Mouse (Mus musculus): ENCODE results near the gene 0610010K14Rik.

Gene 0610010K14Rik

DNA sequence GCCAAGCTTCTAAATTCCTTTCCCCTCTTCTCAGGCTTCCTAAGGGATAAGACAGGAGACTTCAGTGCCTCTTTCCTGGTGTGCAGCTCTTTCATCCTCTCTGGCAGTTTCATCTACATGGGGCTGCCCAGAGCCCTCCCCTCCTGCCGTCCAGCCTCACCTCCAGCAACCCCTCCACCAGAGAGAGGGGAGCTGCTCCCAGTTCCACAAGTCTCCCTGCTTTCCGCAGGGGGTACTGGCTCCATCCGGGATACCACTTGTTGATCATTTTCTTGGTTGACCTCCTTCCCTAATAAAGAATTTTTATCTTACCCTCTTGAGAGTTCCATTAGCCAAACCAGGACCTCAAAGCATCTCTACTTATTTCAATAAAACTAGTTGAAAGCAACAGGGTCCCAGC is 21.6 kb downstream of the 0610010K14Rik start:
- DNase-seq (ENCODE audit: low read depth, low spot score): no peak

- no peak for DNase-seq (ENCODE audit: low read depth, low spot score)
These were observed 22.4 kb downstream of the 0610010K14Rik start for GRCm38 (mm10) chr11:70215301-70215700.

DNA sequence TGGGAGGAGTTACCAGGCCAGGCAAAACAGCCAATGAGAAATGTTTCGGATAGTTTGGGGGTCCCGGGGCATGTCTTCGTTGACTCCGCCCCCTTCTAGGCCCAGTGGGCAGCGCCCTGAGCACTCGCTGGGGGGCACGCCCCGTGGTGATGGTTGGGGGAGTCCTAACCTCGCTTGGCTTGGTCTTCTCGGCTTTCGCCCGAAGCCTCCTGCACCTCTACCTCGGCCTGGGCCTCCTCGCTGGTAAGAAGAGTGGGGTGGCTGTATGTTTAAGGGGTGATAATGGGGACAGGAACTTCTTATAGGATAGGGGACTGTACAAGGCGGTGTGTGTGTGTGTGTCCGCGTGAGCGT is 22.9 kb downstream of the 0610010K14Rik start:
- DNase-seq (ENCODE audit: low read depth, low spot score): no peak

DNA sequence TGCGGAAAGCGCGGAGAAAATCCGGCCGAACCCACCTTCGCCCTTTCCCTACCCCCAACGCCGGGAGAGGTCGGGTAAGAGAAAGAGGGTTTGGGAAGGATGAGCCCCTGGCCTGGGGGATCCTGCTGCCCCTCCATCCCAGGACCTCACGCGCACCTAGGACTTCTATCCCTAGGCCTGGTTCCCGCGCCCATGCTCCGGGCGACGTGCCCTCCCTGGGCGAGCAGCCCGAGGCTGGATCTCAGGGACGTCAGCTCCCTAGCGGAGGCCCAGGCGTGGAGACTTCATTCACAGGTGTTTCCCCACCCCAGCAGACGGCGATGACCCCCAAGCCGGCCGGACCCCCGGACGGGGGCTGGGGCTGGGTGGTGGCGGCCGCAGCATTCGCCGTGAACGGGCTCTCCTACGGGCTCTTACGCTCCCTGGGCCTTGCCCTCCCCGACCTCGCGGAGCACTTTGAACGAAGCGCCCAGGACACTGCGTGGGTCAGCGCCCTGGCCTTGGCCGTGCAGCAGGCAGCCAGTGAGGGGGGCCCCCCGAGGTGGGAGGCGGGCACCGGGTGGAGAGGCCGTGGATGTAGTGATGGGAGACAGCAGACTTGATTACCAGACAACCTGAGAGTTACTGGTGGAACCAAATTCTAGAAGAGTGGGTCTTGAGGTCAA is 23.4 kb downstream of the 0610010K14Rik start:
- peak; percentile 56 for DNase-seq (ENCODE audit: low read depth, low spot score)

GRCm38 (mm10) chr11:70213736-70214135 is 24.0 kb downstream of the 0610010K14Rik start:
- DNase-seq (ENCODE audit: low read depth, low spot score): peak; percentile 91

GRCm38 (mm10) chr11:70212896-70213295 is 24.8 kb downstream of the 0610010K14Rik start:
- peak; percentile 92 for DNase-seq (ENCODE audit: low read depth, low spot score)

DNA sequence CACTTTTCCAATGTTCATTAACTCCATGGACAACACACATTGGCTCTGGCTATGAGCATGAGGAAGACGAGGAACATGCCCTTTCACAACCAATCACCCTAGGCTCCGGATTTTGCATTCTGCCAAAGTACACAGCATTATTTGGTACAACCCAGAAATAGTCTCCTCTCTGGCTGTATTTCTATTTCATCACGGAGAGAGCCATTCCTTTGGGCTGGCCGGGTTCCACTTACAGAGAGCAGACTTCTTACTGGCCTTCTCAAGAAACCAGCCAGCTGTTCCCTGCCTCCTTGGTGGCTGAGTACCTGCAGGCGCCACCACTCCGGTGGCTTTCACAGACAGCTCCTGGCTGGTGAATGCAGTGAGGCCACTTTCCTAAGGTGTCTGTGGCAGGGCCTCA is 25.3 kb downstream of the 0610010K14Rik start, which contains the start of gene Slc16a11:
Gene Slc16a11 (plus strand): TSS at position 330 of the 400 bp plus-strand sequence.
- DNase-seq (ENCODE audit: low read depth, low spot score): no peak

DNA sequence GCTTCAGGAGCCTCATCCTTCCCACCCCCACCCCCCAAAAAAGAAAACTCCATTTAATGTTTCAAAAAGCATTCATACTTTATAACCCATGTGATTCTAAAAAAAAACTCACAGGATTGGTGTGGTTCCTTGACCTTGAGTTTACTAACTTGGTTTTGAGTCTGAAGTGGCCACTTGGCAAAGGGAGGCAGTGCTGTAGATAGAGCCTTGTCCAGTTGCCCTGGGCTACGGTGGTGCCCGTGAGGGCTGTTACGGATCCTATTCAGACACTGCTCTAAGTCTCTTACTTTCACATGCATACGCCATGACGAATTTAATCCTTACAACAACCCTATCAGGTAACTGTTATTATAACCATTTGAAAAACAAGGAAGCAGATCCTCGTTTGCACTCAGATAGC is 25.7 kb downstream of the 0610010K14Rik start:
- DNase-seq (ENCODE audit: low read depth, low spot score): no peak

DNA sequence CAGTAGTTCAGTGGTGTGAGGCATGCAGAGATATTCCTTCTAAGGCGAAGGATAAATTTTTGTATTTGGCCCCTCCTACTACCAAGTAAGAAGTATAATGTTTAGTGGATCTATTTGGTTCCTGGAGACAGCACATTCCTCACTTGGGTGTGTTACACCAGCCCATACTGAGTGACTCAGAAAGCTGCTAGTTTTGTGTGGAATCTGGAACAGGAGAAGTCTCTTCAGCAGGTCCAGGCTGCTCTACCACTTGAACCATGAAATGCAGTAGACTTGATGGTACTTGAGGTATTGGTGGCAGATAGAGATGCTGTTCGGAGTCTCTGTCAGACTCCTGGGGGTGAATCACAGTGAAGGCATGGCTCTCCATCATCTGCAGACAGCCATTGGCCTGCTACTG is 27.0 kb downstream of the 0610010K14Rik start:
- DNase-seq (ENCODE audit: low read depth, low spot score): no peak

DNA sequence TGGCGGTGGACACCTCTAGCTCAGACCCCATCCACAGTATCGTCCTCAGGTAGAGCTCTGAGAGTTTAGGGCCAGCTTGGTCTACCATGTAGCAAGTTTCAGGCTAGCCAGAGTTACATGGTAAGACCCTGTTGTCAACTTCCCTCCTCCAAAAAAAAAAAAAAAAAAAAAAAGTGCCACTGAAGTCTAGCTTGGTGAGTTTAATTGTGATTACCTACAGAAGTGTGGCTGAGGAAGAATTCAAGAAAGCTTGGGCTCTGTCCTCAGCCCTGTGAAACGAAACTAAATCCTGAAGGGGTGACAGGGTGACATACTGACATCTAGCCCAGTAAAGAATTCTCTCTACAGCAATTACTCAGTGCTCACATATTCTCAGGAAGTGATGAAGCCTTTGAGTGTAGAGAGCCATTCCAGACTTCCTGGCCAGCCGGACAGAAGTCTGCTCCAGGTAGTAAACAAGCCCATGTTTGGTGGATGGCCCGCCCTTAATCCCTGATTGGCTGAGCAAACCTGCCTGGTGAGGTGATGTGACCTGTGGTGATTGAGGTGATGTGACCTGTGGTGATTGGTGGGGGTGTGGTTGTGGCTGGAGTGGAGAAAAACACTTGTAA is 28.8 kb downstream of the 0610010K14Rik start:
- DNase-seq (ENCODE audit: low read depth, low spot score): no peak

GRCm38 (mm10) chr11:70207283-70207682 is 30.4 kb downstream of the 0610010K14Rik start:
- DNase-seq (ENCODE audit: low read depth, low spot score): no peak

DNA sequence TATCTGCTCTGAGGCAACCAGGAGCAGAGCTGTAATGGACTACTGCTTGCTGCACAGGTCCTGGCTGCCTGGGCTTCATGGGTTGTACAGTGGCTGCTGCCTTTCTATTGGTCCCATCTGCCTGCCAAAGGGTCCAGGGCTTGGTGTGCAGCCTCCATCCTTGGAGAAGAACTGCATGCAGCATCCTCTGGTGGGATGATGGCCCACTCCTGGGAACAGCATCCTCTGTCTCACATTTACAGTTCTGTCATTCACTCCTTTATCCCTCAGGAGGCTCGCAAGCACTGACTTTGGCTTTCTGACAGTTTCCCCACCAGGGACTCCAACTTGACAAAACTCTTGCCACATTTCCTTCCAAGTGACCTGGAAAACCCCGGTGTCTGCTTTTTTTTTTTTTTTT is 30.9 kb downstream of the 0610010K14Rik start:
- DNase-seq (ENCODE audit: low read depth, low spot score): no peak

DNA sequence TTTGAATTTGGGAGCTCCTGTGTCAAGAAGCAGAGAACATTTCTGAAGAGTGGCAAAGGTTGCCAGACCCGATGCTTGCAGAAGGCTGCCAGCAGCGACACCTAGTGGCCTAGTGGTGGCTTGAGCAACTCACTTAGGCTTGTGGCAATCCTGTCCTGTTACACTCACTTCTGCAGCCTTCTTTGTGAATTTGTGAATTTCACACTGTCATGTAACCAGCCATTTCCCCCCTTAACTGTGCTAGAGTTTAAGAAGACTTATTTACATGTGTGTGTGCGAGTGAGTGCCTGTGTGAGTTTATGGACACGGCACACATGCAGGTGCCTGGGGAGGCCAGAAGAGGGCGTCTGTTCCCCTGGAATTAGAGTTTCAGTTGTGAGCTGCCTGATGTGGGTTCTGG is 36.0 kb downstream of the 0610010K14Rik start:
- DNase-seq (ENCODE audit: low read depth, low spot score): peak; percentile 90

DNA sequence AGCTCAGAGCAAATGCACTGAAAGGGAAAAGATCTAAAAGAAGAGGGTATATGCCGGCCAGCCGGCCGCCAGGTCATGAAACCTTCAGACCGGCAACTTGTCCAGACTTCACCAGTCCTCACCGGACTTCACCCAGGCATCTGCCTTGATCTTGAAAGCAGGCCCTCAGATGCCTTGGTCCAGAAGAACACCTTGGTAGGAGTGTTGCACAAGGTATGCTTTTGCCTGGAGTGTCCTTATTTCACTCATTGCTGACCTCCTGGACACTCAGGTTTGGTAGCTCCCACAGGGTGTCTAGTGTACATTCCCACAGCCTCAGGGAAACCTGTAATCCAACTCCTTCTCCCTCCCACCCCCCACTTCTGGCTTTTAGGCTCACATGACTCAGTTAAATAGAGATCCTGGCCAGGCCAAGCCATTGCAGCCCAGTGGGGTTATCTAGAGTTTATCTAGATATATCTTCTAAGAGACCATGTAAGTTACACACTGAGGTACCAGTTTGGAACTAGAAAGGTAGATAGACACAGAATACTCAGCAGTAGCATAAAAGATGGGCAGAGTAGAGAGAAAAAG is 37.6 kb downstream of the 0610010K14Rik start:
- DNase-seq (ENCODE audit: low read depth, low spot score): no peak

DNA sequence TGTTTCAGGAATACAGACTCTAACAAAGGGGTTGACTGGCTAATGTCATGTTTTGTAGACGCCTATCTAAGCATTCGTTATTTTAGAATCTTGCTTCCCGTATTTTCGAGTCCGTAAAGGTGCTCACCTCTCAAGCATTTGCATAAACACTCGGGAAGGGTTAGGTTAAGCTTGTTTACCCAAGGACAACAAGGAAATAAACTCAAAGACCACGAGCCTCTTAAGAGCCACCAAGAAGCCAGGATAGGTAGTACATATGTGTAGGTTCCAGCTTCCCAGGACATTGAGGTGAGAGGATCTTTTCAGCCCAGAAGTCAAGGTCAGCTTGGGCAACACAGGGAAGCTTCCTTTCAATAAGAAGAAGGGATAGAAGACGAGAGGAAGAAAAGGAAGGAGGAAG is 38.6 kb downstream of the 0610010K14Rik start:
- no peak for DNase-seq (ENCODE audit: low read depth, low spot score)

- DNase-seq (ENCODE audit: low read depth, low spot score): no peak
These were observed 39.4 kb downstream of the 0610010K14Rik start for GRCm38 (mm10) chr11:70198332-70198731.

DNA sequence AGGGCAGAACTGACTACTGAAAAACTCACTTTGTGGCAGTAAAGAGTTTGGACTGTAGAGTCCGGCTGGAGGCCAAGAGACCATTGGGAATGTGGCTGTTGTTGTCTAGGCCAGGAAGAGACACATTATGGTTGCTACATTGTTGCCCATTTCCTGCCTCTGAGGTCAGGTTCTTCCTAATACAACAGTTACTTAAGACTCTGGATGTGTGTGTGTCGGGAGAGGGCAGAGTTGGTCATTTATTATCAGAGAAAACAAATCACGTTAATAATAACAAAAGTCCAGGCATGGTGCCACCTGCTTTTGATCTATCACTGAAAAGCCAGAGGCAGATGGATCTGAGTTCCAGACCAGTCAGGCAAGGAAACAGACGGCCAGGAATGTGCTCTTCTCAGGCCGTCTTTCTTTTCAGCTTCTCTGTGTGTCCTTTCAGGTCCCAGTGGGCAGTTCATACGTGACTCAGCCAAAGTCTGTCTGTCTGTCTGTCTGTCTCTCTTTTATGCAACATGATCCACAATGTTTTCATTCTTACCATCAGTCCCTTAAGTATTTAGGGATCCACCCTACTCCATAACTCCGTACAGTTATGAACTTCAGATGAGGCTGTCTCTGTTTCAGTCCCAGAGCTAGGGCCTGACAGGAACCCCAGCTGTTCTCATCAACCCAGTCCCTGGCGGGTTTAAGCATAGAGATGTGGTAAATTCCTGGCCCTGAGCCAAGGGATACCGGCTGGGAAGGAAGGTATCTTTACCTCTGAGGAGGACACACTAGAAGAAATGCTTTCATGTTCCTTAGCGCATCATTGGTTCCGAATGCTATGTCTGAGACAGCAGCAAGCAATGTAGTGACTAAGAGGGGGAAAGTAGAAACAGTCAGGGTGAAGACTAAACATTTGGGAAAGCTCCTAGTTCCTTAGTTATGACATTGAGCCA is 44.1 kb downstream of the 0610010K14Rik start:
- DNase-seq (ENCODE audit: low read depth, low spot score): no peak

DNA sequence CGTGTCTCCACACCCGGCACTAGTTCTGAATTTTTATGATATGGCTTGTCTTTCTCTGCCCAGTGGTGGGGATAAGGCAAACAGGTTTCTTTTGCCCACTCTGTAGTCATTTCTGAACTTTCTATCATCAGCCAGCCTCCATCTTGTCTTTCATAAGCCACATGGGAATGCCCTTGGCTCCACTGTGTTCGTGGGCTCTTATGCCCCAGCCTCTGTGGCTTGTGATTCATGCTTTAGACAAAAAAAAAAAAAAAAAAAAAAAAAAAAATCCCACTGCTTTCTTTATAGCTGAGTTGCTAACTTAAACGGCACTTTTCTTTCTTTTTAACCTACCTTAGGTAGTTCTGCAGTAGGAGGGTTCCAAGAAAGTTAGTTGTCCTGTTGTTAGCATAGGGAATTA is 45.6 kb downstream of the 0610010K14Rik start:
- DNase-seq (ENCODE audit: low read depth, low spot score): no peak

GRCm38 (mm10) chr11:70191188-70191587 is 46.5 kb downstream of the 0610010K14Rik start:
- DNase-seq (ENCODE audit: low read depth, low spot score): peak; percentile 12

DNA sequence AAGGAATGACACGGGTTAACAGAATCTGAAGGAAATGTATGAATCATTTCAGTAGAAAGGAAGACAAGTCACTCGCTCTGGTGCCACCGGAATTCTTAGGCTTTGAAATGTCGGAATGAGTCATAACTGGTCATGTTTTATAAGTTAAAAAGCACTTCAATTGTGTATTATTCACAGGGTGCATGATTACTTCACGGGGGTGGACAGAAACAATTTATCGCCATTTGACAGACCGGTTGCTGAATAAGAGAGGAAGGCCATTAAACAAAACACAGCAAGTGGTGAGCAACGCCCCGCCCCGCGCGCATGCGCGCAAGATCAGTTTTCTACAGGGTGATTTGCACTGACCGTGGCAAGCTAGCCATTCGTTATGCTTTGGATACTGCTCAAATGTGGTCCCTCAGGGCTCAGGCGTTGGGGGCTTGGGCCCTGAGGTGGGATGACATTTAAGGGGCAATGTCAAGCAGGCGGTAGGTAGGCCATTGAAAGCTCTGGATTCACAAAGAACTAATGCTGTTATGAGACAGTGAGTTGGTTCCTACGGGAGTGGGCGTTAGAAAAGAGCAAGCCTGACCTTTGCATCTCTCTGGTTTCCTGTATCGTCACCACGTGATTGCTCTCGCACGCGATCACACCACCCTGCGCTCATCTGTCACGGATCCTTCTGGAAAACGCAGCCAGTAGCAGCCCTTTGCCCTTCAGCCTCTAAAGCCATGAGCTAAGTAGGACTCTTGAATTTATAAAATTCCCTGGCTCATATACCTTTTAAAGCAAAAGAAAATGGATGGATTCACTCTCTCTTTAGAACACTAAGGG is 48.2 kb downstream of the 0610010K14Rik start:
- DNase-seq (ENCODE audit: low read depth, low spot score): peak; percentile 33
